Mouse (Mus musculus): Measurements from ENCODE around the gene Ubash3b. TPM values are rescaled to one million over a fixed set of nuclear protein-coding genes. Genes with fewer than 3 reads are reported as not detected.

Ubash3b gene
- polyA plus RNA-seq, 1 experiment from 2014 or later: 3.8 TPM

DNA sequence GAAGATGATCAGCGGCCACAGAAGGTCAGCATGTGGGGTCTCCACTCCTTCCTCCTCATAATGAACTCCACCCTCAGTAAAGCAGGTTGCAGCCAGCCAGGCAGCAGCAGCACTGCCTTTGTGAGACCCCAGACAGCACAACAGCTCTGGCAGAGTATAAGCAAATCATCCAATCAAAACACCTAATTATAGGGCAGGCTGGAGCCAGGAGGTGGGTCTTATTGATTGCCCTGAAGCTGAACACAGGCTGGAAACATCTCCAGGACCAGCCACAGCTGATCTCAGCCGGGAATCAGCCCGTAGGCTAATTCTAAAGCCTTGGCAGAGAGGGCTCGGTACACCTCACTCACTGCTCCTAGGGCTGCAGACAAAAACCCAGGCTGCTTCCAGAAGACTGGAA is 85.3 kb downstream of the Ubash3b start:
- Histone ChIP-seq H3K9me3 (no peaks in the 10 kb centered on the region), H3K36me3 (no peaks in the 10 kb centered on the region), H3K9ac (no peak overlapping the region), H3K27ac (no peak overlapping the region; the same call in 1 of the 2 replicates), H3K27me3 (replicated peaks) (no peaks in the 10 kb centered on the region), H3K4me2 (replicated peaks) (no peak overlapping the region), H3K4me1 (replicated peaks) (no peaks in the 10 kb centered on the region), H3K4me3 (replicated peaks) (no peak overlapping the region)
- WGBS: 50% methylated on average over 4 of the region's 4 CpGs
- no peak for ATAC-seq

DNA sequence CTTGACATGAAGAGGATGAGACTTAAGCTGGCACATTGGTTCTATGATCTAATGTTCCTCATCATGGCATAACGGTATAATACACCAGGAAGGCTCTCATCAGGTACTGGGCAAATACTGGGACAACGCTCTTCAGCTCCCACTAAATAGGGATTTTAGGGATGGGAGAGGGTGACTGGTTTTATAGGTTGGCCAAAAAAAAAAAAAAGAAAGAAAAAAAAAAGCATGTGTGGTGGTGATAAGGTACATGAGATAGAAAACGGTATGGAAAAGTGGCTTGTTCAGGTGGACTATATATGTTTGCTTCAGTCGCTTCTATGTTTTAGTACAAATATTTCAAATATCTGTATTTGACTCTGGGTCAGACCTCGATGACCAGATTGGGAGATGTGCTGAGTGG is 86.0 kb downstream of the Ubash3b start:
- no peak overlapping the region for H3K4me3 ChIP-seq (replicated peaks)
- H3K4me1 ChIP-seq (replicated peaks): no peaks in the 10 kb centered on the region
- ATAC-seq: no peak
- H3K4me2 ChIP-seq (replicated peaks): no peak overlapping the region
- H3K9me3 ChIP-seq: no peaks in the 10 kb centered on the region
- no peaks in the 10 kb centered on the region for H3K27me3 ChIP-seq (replicated peaks)
- 95% methylated on average over 5 of the region's 5 CpGs for WGBS
- no peak overlapping the region for H3K27ac ChIP-seq
- no peak overlapping the region for H3K9ac ChIP-seq
- no peaks in the 10 kb centered on the region for H3K36me3 ChIP-seq

DNA sequence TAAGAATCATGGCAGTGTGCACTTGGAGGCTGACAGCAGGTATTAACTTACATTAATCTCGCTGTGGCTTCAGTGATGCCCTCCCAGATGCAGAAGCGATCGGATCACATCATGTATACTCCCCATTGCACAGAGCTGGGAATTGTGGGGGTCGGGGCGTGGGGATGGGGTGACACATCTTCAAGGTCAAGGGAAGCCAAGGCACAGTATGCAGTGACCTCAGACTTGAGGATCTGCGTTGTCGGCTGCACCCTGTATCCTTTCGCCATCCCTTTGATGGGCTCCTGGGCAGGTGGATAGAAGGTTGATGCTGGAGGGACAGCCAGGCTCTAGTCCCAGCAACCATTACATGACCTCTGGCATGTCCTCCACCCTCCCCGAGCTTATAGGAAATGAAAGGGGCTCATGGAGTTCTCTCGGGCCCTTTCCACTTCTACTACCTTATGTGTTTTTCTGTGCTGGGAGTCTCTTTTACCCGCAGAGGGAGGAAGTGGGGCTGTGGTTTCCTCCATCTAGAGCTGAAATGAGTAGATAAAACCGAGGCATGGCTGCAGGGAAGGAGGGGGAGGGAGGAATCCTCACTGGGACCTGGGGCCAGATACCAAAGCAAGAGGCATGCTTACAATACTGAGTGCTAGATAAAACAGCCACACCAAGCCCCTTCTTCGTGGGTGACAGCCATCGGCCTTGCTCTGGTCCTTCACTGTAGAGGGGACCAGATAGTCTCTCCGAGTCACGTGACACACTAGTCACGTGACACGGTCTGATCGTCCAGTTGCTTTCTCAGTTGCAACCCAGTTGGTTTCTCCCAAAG is 88.1 kb downstream of the Ubash3b start:
- no peak overlapping the region for H3K4me3 ChIP-seq (replicated peaks)
- no peak overlapping the region for H3K9ac ChIP-seq
- no peak overlapping the region for H3K4me2 ChIP-seq (replicated peaks)
- WGBS: 83% methylated on average over 19 of the region's 19 CpGs
- H3K27me3 ChIP-seq (replicated peaks): no peaks in the 10 kb centered on the region
- H3K27ac ChIP-seq: no peak overlapping the region
- ATAC-seq: no peak
- no peaks in the 10 kb centered on the region for H3K4me1 ChIP-seq (replicated peaks)
- no peaks in the 10 kb centered on the region for H3K9me3 ChIP-seq
- no peaks in the 10 kb centered on the region for H3K36me3 ChIP-seq

DNA sequence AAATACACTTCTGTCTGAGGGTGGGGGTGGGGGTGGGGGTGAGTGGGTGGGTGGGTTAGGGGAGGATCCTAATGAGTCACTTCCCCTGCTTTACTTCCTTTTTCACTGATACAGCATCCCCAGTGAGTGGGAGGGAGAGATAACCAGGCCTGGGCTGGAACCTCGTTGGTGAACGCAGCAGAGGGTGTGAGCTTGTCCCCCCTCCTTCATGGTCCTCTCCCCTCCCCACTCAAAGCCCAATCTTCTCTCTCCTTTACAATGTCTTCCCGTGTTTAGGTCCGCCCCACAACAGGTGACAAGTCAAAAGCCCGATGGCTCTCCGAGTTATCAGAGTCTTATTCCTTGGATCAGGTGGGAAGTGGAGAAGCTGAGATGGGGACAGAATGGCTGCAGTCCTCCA is 88.7 kb downstream of the Ubash3b start:
- 0 out of 2 replicates have a peak, but pooled peaks have one; percentile 36 for ATAC-seq
- H3K4me2 ChIP-seq (replicated peaks): no peak overlapping the region

DNA sequence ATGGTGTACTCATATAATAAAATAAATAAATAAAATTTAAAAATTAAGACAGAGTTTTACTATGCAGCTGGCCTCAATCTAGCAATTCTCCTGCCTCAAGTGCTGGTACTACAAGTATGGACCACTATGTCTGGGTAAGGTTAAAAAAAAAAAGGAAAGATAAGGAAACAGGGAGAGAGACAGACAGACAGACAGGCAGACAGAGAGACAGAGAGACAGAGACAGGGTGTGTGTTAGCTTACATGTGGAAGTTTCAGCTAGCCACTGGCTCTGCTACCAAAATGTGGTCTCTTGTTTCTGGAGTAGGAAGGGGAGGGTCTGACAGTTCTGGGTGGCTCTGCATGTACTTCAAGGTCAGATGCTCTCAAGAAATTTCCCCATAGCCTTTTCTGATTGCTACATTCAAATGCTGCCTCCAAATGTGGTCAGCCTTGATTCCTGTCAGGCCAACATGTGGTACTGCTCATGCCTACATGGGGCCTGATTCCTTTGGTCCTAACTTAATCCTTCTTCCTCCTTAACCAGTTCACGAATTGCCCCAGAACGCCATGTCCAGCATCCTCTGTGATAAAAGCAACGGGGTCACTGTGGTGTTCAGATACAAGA is 89.5 kb downstream of the Ubash3b start:
- H3K4me2 ChIP-seq (replicated peaks): no peak overlapping the region
- H3K27ac ChIP-seq: no peak overlapping the region
- H3K9ac ChIP-seq: no peak overlapping the region
- 0 out of 2 replicates have a peak, but pooled peaks cover 3% of the 10 kb centered on the region for H3K4me1 ChIP-seq (replicated peaks)
- no peak for ATAC-seq
- H3K36me3 ChIP-seq: no peaks in the 10 kb centered on the region
- no peaks in the 10 kb centered on the region for H3K27me3 ChIP-seq (replicated peaks)
- H3K4me3 ChIP-seq (replicated peaks): no peak overlapping the region
- no peaks in the 10 kb centered on the region for H3K9me3 ChIP-seq
- WGBS: 71% methylated on average over 3 of the region's 3 CpGs

More for the DNA sequence above, 88.7 kb downstream of the Ubash3b start:
- H3K9me3 ChIP-seq: no peaks in the 10 kb centered on the region
- H3K27ac ChIP-seq: no peak overlapping the region
- no peaks in the 10 kb centered on the region for H3K36me3 ChIP-seq
- H3K4me1 ChIP-seq (replicated peaks): 0 out of 2 replicates have a peak, but pooled peaks cover 2% of the 10 kb centered on the region
- 64% methylated on average over 6 of the region's 6 CpGs for WGBS
- no peak overlapping the region for H3K9ac ChIP-seq
- H3K4me3 ChIP-seq (replicated peaks): no peak overlapping the region
- H3K27me3 ChIP-seq (replicated peaks): no peaks in the 10 kb centered on the region

DNA sequence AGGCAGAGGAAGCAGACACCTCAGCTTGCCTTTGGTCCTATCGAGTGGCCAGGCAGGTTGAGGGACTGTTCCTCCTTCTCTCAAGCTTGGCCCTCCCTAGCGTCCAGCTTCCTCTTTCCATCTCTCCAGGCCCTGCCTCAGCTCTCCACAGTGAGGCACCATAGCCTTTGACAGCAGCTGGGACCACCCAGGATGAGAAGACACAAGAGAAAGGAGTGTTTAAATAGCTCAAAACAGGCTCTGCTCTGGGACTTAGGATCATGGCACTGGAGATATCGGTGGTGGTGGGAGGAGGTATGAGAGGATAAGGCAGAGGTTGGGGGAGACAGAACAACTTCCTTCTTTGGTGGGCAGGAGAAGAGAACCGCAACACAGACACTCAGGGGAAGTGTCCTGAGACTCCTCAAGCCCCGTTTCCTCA is 90.7 kb downstream of the Ubash3b start:
- ATAC-seq: no peak
- 40% methylated on average over 5 of the region's 5 CpGs for whole genome bisulfite sequencing
- Histone ChIP-seq H3K4me1 (replicated peaks) (0 out of 2 replicates have a peak, but pooled peaks cover 3% of the 10 kb centered on the region), H3K9ac (no peak overlapping the region), H3K27me3 (replicated peaks) (no peaks in the 10 kb centered on the region), H3K27ac (no peak overlapping the region), H3K36me3 (no peaks in the 10 kb centered on the region), H3K4me3 (replicated peaks) (no peak overlapping the region), H3K9me3 (no peaks in the 10 kb centered on the region), H3K4me2 (replicated peaks) (no peak overlapping the region)

DNA sequence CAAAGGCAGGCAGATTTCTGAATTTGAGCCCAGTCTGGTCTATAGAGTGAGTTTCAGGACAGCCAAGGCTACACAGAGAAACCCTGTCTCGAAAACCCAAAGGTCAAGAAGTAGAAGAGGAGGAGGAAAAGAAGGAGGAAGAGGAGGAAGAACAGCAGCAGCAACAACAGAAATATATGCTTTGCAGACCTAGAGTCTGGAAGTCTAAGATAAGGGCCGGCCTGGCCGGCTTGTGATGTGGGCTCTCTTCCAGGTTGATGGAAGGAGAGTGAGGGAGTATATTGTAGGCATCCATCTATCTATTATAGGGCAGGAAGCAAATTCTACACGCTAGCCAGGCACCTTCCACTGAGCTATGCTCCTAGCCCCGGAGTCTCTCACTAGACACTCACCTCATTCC is 92.0 kb downstream of the Ubash3b start:
- H3K27ac ChIP-seq: no peak overlapping the region
- no peak overlapping the region for H3K9ac ChIP-seq
- H3K4me2 ChIP-seq (replicated peaks): no peak overlapping the region
- H3K27me3 ChIP-seq (replicated peaks): no peaks in the 10 kb centered on the region
- H3K4me3 ChIP-seq (replicated peaks): no peak overlapping the region
- H3K9me3 ChIP-seq: no peaks in the 10 kb centered on the region
- 73% methylated on average over 5 of the region's 5 CpGs for WGBS
- no peaks in the 10 kb centered on the region for H3K36me3 ChIP-seq
- ATAC-seq: no peak
- 0 out of 2 replicates have a peak, but pooled peaks cover 3% of the 10 kb centered on the region for H3K4me1 ChIP-seq (replicated peaks)

DNA sequence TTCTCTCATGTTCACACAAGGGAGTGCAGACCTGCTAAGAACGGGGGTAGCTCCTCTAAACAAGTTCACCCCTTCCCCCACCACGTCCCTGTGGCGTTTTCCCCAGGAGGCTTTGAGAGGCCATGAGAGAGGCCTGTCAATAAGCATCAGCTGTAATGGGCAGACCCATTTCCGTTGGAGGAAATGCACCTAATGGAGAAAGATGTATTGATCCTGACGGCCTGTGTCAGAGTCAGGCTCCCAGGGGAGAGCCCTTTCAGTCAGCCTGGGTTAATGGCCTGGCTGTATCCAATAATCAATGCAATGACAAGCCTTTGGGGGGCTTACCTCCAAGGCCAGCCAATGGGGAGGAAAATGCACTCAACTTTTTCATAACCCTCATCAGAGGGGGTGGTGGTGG is 100.1 kb downstream of the Ubash3b start:
- Histone ChIP-seq H3K4me1 (replicated peaks) (no peaks in the 10 kb centered on the region), H3K9ac (no peak overlapping the region), H3K27ac (no peak overlapping the region), H3K27me3 (replicated peaks) (no peaks in the 10 kb centered on the region), H3K4me2 (replicated peaks) (no peak overlapping the region), H3K36me3 (no peaks in the 10 kb centered on the region), H3K4me3 (replicated peaks) (no peak overlapping the region), H3K9me3 (no peaks in the 10 kb centered on the region)
- WGBS: 48% methylated on average over 5 of the region's 5 CpGs
- ATAC-seq: no peak

DNA sequence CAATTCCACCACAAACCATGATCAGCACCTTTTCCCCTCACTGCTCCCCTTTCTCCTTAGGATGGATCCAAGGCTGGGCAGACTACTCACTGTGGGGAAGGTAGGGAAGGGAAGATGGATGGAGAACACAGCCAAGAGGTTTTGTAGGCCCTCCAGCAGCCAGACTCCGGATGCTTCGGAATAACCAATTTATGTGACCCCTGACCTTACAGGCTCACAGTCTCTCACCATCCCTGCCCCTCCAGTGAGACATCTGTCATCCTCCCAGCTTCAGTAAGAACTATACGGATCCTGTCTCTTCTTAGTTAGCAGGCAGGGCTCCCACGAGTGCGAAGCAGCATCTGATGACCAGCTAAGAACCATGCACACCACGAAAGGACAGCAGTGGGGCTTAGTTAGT is 100.9 kb downstream of the Ubash3b start:
- Histone ChIP-seq H3K9ac (no peak overlapping the region), H3K36me3 (no peaks in the 10 kb centered on the region), H3K27ac (no peak overlapping the region), H3K27me3 (replicated peaks) (no peaks in the 10 kb centered on the region), H3K4me3 (replicated peaks) (no peak overlapping the region), H3K4me1 (replicated peaks) (no peaks in the 10 kb centered on the region), H3K9me3 (no peaks in the 10 kb centered on the region), H3K4me2 (replicated peaks) (no peak overlapping the region)
- no peak for ATAC-seq
- 51% methylated on average over 6 of the region's 6 CpGs for WGBS

DNA sequence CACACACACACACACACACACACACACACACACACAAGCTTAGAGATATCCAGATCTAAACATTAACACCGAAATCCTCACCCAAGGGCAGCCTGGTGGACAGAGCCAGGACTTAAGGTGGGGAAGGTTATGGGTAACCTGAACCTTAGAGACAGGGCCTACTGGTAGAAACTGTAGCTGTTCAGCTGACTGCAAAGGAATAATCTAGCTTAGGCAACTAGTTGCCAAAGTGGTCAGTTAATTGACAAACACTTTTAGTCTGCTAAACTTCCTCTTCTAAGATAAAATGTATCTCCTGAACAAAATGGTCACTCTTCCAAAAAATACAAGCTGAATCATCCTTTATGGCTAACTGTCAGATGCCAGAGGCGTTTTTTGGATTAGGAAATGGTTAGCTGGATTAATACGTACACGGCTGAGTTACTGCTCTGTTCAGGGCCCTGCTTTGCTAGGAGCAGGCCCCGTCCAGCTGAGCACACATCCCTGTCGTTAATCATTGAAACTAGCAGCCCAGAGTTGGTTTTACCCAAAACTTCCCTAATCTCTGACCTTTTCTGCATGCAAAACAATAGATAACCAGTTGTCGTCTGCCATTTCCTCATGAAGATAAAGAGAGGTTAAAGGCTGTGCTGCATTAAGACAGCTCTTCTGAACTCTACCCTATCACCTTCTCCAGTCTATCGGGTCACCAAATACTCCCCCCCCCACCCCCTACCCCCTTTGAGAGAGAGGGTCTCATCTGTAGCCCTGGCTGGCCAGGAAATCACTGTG is 102.5 kb downstream of the Ubash3b start:
- H3K4me3 ChIP-seq (replicated peaks): no peak overlapping the region
- H3K4me1 ChIP-seq (replicated peaks): no peaks in the 10 kb centered on the region
- no peak for ATAC-seq
- no peak overlapping the region for H3K27ac ChIP-seq
- 39% methylated on average over 8 of the region's 8 CpGs for WGBS
- no peaks in the 10 kb centered on the region for H3K27me3 ChIP-seq (replicated peaks)
- H3K4me2 ChIP-seq (replicated peaks): no peak overlapping the region
- H3K9me3 ChIP-seq: no peaks in the 10 kb centered on the region
- H3K9ac ChIP-seq: no peak overlapping the region
- no peaks in the 10 kb centered on the region for H3K36me3 ChIP-seq

DNA sequence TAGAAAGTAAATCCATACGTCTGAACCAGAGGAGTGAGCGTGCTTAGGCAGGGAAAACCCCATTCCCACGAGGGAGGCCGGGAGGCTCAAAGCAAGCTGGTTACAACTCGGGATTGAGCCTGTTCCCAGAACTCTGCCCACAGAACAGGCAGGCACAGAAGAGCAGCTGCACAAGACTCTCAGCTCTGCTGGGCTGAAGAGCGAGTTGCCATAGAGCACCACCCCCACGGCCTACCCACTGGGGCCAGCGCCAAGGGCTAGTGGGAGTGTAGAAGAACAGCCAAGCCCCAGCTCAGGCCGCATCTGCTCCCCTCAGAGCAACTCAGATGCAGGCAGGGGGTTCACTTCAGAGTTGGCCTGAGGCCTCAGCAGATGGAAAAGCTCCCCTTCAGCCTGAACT is 107.3 kb downstream of the Ubash3b start:
- ATAC-seq: no peak
- WGBS: 86% methylated on average over 9 of the region's 9 CpGs
- Histone ChIP-seq H3K27ac (no peak overlapping the region), H3K4me3 (replicated peaks) (no peak overlapping the region), H3K9ac (no peak overlapping the region), H3K9me3 (no peaks in the 10 kb centered on the region), H3K4me2 (replicated peaks) (no peak overlapping the region), H3K4me1 (replicated peaks) (0 out of 2 replicates have a peak, but pooled peaks cover 2% of the 10 kb centered on the region), H3K27me3 (replicated peaks) (no peaks in the 10 kb centered on the region), H3K36me3 (no peaks in the 10 kb centered on the region)

DNA sequence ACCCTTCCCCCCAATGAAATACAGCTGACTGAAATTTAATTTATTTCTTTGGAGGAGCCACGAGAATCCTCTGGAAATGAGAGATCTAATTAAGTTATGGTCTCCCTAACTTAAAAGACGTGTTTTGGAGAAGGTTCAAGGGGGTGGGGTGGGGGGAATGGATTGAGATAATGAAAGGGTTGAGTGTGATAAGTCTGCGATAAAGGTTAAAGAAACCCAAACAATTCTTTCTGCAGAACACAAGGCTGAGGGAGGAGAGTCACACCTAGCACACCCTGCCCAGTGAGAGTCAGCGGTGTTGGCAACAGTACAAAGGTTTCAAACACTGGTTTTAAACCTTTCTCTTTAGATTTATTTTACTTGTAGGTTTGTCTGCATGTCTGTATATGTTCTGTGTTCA is 108.0 kb downstream of the Ubash3b start:
- Histone ChIP-seq H3K4me1 (replicated peaks) (0 out of 2 replicates have a peak, but pooled peaks cover 2% of the 10 kb centered on the region), H3K4me3 (replicated peaks) (no peak overlapping the region), H3K27ac (no peak overlapping the region), H3K9ac (no peak overlapping the region), H3K4me2 (replicated peaks) (no peak overlapping the region), H3K9me3 (no peaks in the 10 kb centered on the region), H3K27me3 (replicated peaks) (no peaks in the 10 kb centered on the region), H3K36me3 (no peaks in the 10 kb centered on the region)
- WGBS: 57% methylated on average over 4 of the region's 4 CpGs
- no peak for ATAC-seq

Data from intestine, embryonic 15.5 days (tissue).